Mouse (Mus musculus): ENCODE measurements around the gene AY761185. TPM values are rescaled to one million over a fixed set of nuclear protein-coding genes. Genes with fewer than 3 reads are reported as not detected.
"Not testable (repeated sequence)": the region's sequence is repeated elsewhere in the genome, so short reads cannot be mapped to it uniquely, and the experiment has no call there.

The AY761185 gene
- not detected in 2 replicates for polyA plus RNA-seq (2015; fragmentation: Nextera tagmentation; extraction: Ambion mirVana)

DNA sequence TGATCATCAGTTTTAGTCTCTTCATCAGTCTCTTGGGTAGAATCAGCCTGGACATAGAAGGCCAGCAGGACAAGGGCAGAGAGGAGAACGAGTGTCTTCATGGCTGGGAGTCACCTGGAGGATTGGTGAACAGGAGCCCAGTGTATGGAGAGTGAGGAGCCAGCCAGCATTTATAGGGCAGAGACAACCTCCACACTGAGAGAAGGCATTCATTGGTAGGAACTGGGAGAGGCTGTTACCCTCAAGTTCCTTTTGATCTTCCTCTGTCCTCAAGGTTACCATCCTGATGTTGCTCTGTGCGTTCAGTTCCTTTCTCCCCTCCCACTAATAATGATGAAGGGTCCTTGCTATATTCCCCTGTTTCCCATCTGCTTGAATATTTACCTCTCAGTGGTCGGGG is at the start of gene AY761185:
AY761185 (minus strand) TSS at position 101 of the 400 bp plus-strand sequence.
- 68% methylated on average over 3 of the region's 3 CpGs for WGBS
- no peak within 1 kb of the TSS for H3K27ac ChIP-seq (ENCODE audit: low read length)
- H3K4me2 ChIP-seq (ENCODE audit: low read depth, low read length): no peak within 1 kb of the TSS
- no peak within 1 kb of the TSS for H3K9ac ChIP-seq (ENCODE audit: low read length)
- no peak within 1 kb of the TSS for H3K4me3 ChIP-seq (ENCODE audit: low read length)
- no peaks in the 10 kb centered on the region for H3K4me1 ChIP-seq (replicated peaks; ENCODE audit: control insufficient read depth, insufficient read depth, low read length)
- peaks cover 3% of the 10 kb centered on the region; the same call in 1 of the 2 replicates for H3K9me3 ChIP-seq (ENCODE audit: control insufficient read depth, low read length)
- no peaks in the 10 kb centered on the region for H3K36me3 ChIP-seq (ENCODE audit: control insufficient read depth, insufficient read depth, low read length)
- ATAC-seq (ENCODE audit: low read depth): no peak
- no peaks in the 10 kb centered on the region for H3K27me3 ChIP-seq (ENCODE audit: control insufficient read depth, insufficient read depth, low read depth, low read length)

DNA sequence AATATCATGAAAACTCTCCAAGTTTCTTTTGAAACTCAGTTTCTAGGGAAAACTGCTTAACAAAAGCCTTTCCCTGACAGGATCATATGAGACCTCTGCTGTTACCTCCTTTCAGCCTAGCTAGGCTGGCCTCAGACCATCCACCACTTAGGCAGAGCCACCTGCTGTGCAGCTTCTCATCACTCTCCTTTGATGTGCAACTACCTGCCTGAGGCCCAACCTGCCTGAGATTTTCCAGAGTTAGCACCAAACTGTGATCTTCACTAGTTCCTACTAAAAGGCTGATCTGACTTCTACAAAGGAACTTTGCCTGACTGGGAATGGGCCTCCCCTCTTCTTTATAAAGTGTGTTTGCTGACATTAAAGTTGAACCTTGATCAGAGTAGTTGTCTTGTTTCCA is 49.5 kb upstream of the AY761185 start:
- H3K4me1 ChIP-seq (replicated peaks; ENCODE audit: control insufficient read depth, insufficient read depth, low read length); H3K4me2 ChIP-seq (ENCODE audit: low read depth, low read length); H3K9me3 ChIP-seq (ENCODE audit: control insufficient read depth, low read length); H3K27me3 ChIP-seq (ENCODE audit: control insufficient read depth, insufficient read depth, low read depth, low read length); H3K9ac ChIP-seq (ENCODE audit: low read length); H3K4me3 ChIP-seq (ENCODE audit: low read length); H3K27ac ChIP-seq (ENCODE audit: low read length); H3K36me3 ChIP-seq (ENCODE audit: control insufficient read depth, insufficient read depth, low read length); ATAC-seq (ENCODE audit: low read depth): not testable (repeated sequence)

DNA sequence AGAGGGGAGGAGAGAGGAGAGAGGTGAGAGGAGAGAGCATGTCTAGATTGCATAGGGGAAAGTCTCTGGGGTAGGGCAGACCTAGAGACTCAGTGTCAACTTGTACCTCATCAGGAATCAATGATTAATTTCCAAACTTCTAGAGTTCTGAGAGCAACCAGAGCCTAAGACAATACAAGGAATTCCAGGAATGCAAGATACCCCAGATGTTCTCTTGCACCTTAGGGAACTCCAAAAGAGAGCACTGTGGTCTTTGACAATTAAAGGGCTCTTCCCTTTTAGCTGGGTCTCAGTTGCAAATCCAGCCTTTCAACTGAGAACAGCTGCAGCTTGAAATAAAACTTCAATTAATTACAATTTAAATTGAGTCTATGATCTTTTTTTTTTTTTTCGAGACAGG is 35.3 kb upstream of the AY761185 start:
- no peak overlapping the region for H3K4me3 ChIP-seq (ENCODE audit: low read length)
- H3K27ac ChIP-seq (ENCODE audit: low read length): no peak overlapping the region
- no peak for ATAC-seq (ENCODE audit: low read depth)
- no peak overlapping the region for H3K9ac ChIP-seq (ENCODE audit: low read length)
- H3K27me3 ChIP-seq (ENCODE audit: control insufficient read depth, insufficient read depth, low read depth, low read length): no peaks in the 10 kb centered on the region
- H3K9me3 ChIP-seq (ENCODE audit: control insufficient read depth, low read length): no peaks in the 10 kb centered on the region
- no peaks in the 10 kb centered on the region for H3K4me1 ChIP-seq (replicated peaks; ENCODE audit: control insufficient read depth, insufficient read depth, low read length)
- H3K36me3 ChIP-seq (ENCODE audit: control insufficient read depth, insufficient read depth, low read length): no peaks in the 10 kb centered on the region
- 6% methylated on average over 1 of the region's 1 CpGs for WGBS
- no peak overlapping the region for H3K4me2 ChIP-seq (ENCODE audit: low read depth, low read length)

DNA sequence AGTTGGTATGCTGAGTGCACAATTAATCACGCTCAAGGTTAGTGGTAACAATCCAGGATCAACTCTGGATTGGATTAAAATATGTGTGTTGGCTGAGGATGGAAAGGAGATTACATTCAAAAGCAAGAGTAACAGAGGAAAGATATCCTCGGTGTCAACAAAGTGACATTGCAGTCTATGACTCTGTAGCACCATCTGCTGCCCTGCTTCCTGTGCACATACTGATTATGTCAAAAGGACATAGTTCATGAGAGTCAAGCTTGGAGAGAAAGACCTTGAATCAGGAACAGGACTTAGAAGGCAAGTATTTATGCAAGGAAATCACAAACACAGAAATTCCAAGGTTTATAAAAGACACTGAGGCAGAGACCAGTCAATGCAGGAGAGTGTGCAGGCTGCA is 20.0 kb upstream of the AY761185 start:
- H3K36me3 ChIP-seq (ENCODE audit: control insufficient read depth, insufficient read depth, low read length): no peaks in the 10 kb centered on the region
- H3K27ac ChIP-seq (ENCODE audit: low read length): no peak overlapping the region
- no peak for ATAC-seq (ENCODE audit: low read depth)
- no peaks in the 10 kb centered on the region for H3K4me1 ChIP-seq (replicated peaks; ENCODE audit: control insufficient read depth, insufficient read depth, low read length)
- H3K9ac ChIP-seq (ENCODE audit: low read length): no peak overlapping the region
- 71% methylated on average over 2 of the region's 2 CpGs for WGBS
- H3K4me3 ChIP-seq (ENCODE audit: low read length): no peak overlapping the region
- no peak overlapping the region for H3K4me2 ChIP-seq (ENCODE audit: low read depth, low read length)
- no peaks in the 10 kb centered on the region for H3K27me3 ChIP-seq (ENCODE audit: control insufficient read depth, insufficient read depth, low read depth, low read length)
- H3K9me3 ChIP-seq (ENCODE audit: control insufficient read depth, low read length): peaks cover 4% of the 10 kb centered on the region; the same call in 1 of the 2 replicates

DNA sequence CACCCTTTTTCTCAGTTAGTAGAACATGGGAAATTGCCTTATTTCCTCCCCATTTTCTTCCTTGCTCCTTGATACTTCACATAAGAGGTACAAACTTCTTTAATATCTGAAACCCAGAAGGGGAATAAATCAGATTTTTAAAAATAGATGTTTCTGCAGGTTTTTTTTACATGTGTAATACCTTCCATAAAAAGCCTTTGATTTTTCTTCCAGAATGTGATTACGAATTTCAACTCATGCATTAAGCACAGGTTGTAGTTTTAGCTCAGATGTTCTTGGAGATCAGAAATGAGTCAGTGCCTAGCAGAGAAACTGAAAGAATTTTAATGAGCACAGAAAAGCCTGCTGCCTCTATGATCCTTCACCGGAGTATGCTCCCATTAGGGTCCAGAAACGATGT is 22.5 kb downstream of the AY761185 start, which contains the start of gene Gm6040:
Gm6040 (minus strand) TSS at position 101 of the 400 bp plus-strand sequence.
- H3K27me3 ChIP-seq (ENCODE audit: control insufficient read depth, insufficient read depth, low read depth, low read length): no peaks in the 10 kb centered on the region
- no peak within 1 kb of the TSS for H3K4me3 ChIP-seq (ENCODE audit: low read length)
- 70% methylated on average over 3 of the region's 3 CpGs for WGBS
- no peak within 1 kb of the TSS for H3K27ac ChIP-seq (ENCODE audit: low read length)
- H3K4me2 ChIP-seq (ENCODE audit: low read depth, low read length): no peak within 1 kb of the TSS
- H3K4me1 ChIP-seq (replicated peaks; ENCODE audit: control insufficient read depth, insufficient read depth, low read length): no peaks in the 10 kb centered on the region
- no peaks in the 10 kb centered on the region for H3K36me3 ChIP-seq (ENCODE audit: control insufficient read depth, insufficient read depth, low read length)
- no peaks in the 10 kb centered on the region for H3K9me3 ChIP-seq (ENCODE audit: control insufficient read depth, low read length)
- H3K9ac ChIP-seq (ENCODE audit: low read length): no peak within 1 kb of the TSS
- no peak for ATAC-seq (ENCODE audit: low read depth)

DNA sequence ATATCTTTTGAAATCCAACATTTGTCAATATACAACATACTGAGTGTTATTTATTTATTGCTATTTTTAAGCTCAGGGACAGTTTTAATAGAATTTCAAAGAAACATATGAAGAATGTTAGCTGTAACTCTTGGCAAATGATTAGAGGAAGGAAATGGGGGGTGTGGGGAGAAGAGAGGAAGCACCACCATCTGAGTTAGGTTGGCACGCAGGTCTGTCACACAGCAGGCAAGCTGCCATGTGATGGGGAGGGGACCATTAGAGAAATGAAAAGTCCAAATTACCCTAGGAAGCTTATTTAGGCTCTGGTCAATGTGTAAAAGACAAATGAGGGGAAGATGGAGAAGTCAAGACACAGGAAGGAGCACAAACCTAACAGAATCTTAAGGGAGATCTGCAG is 32.2 kb downstream of the AY761185 start:
- H3K4me2 ChIP-seq (ENCODE audit: low read depth, low read length): no peak overlapping the region
- no peaks in the 10 kb centered on the region for H3K27me3 ChIP-seq (ENCODE audit: control insufficient read depth, insufficient read depth, low read depth, low read length)
- no peaks in the 10 kb centered on the region for H3K4me1 ChIP-seq (replicated peaks; ENCODE audit: control insufficient read depth, insufficient read depth, low read length)
- H3K4me3 ChIP-seq (ENCODE audit: low read length): no peak overlapping the region
- no peaks in the 10 kb centered on the region for H3K36me3 ChIP-seq (ENCODE audit: control insufficient read depth, insufficient read depth, low read length)
- no peak overlapping the region for H3K9ac ChIP-seq (ENCODE audit: low read length)
- H3K9me3 ChIP-seq (ENCODE audit: control insufficient read depth, low read length): peaks cover 2% of the 10 kb centered on the region; the same call in 1 of the 2 replicates
- ATAC-seq (ENCODE audit: low read depth): no peak
- 81% methylated on average over 1 of the region's 1 CpGs for WGBS
- no peak overlapping the region for H3K27ac ChIP-seq (ENCODE audit: low read length)

DNA sequence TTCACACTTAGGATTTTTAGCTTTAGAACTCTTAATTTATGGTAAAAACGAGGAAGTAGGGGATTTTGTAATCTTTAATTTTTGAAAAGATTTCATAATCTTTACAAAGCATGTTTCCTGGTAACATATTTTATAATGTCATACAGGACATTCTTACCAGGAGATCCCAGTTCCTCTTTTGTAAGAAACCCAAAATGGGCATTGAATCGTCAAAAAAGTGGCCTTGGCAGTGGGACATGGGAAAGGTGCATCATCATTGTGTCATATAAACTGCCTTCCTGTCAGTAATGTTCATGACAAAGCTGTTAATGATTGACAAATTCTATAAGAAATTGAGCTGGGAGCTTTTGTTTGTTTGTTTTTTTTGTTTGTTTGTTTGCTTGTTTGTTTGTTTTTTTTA is 36.3 kb downstream of the AY761185 start:
- no peak overlapping the region for H3K4me2 ChIP-seq (ENCODE audit: low read depth, low read length)
- WGBS: 61% methylated on average over 2 of the region's 2 CpGs
- ATAC-seq (ENCODE audit: low read depth): no peak
- H3K4me1 ChIP-seq (replicated peaks; ENCODE audit: control insufficient read depth, insufficient read depth, low read length): no peaks in the 10 kb centered on the region
- peaks cover 2% of the 10 kb centered on the region; the same call in 1 of the 2 replicates for H3K9me3 ChIP-seq (ENCODE audit: control insufficient read depth, low read length)
- H3K36me3 ChIP-seq (ENCODE audit: control insufficient read depth, insufficient read depth, low read length): no peaks in the 10 kb centered on the region
- no peaks in the 10 kb centered on the region for H3K27me3 ChIP-seq (ENCODE audit: control insufficient read depth, insufficient read depth, low read depth, low read length)
- no peak overlapping the region for H3K4me3 ChIP-seq (ENCODE audit: low read length)
- no peak overlapping the region for H3K27ac ChIP-seq (ENCODE audit: low read length)
- no peak overlapping the region for H3K9ac ChIP-seq (ENCODE audit: low read length)

DNA sequence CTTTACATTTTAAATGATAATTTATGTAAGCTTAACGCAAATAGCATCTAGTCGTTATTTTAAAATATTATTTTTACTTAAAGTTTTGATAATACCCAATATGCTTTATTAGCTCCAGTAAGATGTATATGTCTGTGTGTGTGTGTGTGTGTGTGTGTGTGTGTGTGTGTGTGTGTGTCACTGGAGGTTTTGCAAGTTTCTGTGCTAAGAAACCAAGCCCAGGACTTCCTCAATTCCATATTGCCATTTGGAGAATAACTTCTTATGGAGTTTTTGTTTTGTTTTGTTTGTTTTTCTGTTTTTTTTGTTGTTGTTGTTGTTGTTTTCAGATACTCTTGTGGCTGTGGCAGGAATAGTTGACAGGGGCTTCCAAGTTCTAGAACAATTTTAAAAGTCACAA is 37.4 kb downstream of the AY761185 start:
- H3K4me1 ChIP-seq (replicated peaks; ENCODE audit: control insufficient read depth, insufficient read depth, low read length): no peaks in the 10 kb centered on the region
- WGBS: 86% methylated on average over 2 of the region's 2 CpGs
- no peak overlapping the region for H3K4me3 ChIP-seq (ENCODE audit: low read length)
- no peak overlapping the region for H3K27ac ChIP-seq (ENCODE audit: low read length)
- H3K27me3 ChIP-seq (ENCODE audit: control insufficient read depth, insufficient read depth, low read depth, low read length): no peaks in the 10 kb centered on the region
- no peaks in the 10 kb centered on the region for H3K36me3 ChIP-seq (ENCODE audit: control insufficient read depth, insufficient read depth, low read length)
- H3K9ac ChIP-seq (ENCODE audit: low read length): no peak overlapping the region
- H3K9me3 ChIP-seq (ENCODE audit: control insufficient read depth, low read length): peaks cover 4% of the 10 kb centered on the region; the same call in 1 of the 2 replicates
- no peak for ATAC-seq (ENCODE audit: low read depth)
- H3K4me2 ChIP-seq (ENCODE audit: low read depth, low read length): no peak overlapping the region

DNA sequence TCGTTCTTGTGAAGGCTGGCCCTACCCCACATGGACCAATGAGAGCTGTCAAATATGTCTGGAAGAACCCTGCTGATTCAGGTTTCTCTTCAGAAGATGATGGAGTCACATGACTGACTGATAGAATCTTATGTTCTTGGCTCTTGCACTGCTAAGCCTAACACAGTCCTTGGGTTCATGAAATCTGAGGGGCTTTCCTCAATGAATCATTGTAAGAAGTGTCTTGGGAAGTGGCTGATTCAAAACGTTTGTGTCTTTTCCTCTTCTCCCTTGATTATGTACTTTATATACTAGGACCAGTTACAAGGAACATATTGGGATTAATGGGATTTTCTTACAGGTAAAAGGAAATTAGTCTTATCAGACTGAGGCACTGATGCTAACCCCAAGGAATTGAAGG is 42.0 kb downstream of the AY761185 start, which contains the start of gene Gm15056:
Gm15056 (minus strand) TSS at position 101 of the 400 bp plus-strand sequence.
- no peak within 1 kb of the TSS for H3K4me3 ChIP-seq (ENCODE audit: low read length)
- peaks cover 5% of the 10 kb centered on the region; the same call in 1 of the 2 replicates for H3K9me3 ChIP-seq (ENCODE audit: control insufficient read depth, low read length)
- no peak within 1 kb of the TSS for H3K4me2 ChIP-seq (ENCODE audit: low read depth, low read length)
- H3K9ac ChIP-seq (ENCODE audit: low read length): no peak within 1 kb of the TSS
- no peaks in the 10 kb centered on the region for H3K36me3 ChIP-seq (ENCODE audit: control insufficient read depth, insufficient read depth, low read length)
- no peaks in the 10 kb centered on the region for H3K4me1 ChIP-seq (replicated peaks; ENCODE audit: control insufficient read depth, insufficient read depth, low read length)
- 31% methylated on average over 2 of the region's 2 CpGs for WGBS
- ATAC-seq (ENCODE audit: low read depth): no peak
- no peaks in the 10 kb centered on the region for H3K27me3 ChIP-seq (ENCODE audit: control insufficient read depth, insufficient read depth, low read depth, low read length)
- H3K27ac ChIP-seq (ENCODE audit: low read length): no peak within 1 kb of the TSS
